Mouse (Mus musculus): ENCODE data around the gene Rgs1. TPM values are rescaled to one million over a fixed set of nuclear protein-coding genes. Genes with fewer than 3 reads are reported as not detected.
A peak's percentile ranks its signal among the peaks of the same experiment; 100 is the strongest.

Rgs1 gene
- polyA plus RNA-seq, 1 experiment from 2014 or later = not detected

GRCm38 (mm10) chr1:144204766-144205165 is 44.3 kb downstream of the Rgs1 start:
- no peak overlapping the region for H3K4me2 ChIP-seq (replicated peaks; ENCODE audit: low read depth, low read length)
- ATAC-seq (ENCODE audit: low FRiP score) (no peak), DNase-seq (ENCODE audit: low spot score) (no peak)
- H3K9ac ChIP-seq (ENCODE audit: low read depth, low read length) = no peak overlapping the region
- H3K9me3 ChIP-seq (ENCODE audit: control insufficient read depth, low read length) = no peaks in the 10 kb centered on the region
- H3K27ac ChIP-seq (ENCODE audit: low read depth, low read length) = no peak overlapping the region
- H3K27me3 ChIP-seq (ENCODE audit: control insufficient read depth, insufficient read depth, low read length) = no peaks in the 10 kb centered on the region
- no peaks in the 10 kb centered on the region for H3K4me1 ChIP-seq (replicated peaks; ENCODE audit: control insufficient read depth, insufficient read depth, low read length)
- WGBS = 94% methylated on average over 2 of the region's 2 CpGs
- no peak overlapping the region for H3K4me3 ChIP-seq (ENCODE audit: low read depth, low read length)
- H3K36me3 ChIP-seq (ENCODE audit: control insufficient read depth, insufficient read depth, low read length) = no peaks in the 10 kb centered on the region

- Histone ChIP-seq H3K9ac (ENCODE audit: low read depth, low read length) (no peak overlapping the region), H3K36me3 (ENCODE audit: control insufficient read depth, insufficient read depth, low read length) (no peaks in the 10 kb centered on the region), H3K4me2 (replicated peaks; ENCODE audit: low read depth, low read length) (no peak overlapping the region), H3K9me3 (ENCODE audit: control insufficient read depth, low read length) (no peaks in the 10 kb centered on the region), H3K27ac (ENCODE audit: low read depth, low read length) (no peak overlapping the region), H3K4me1 (replicated peaks; ENCODE audit: control insufficient read depth, insufficient read depth, low read length) (no peaks in the 10 kb centered on the region), H3K27me3 (ENCODE audit: control insufficient read depth, insufficient read depth, low read length) (no peaks in the 10 kb centered on the region), H3K4me3 (ENCODE audit: low read depth, low read length) (no peak overlapping the region)
- no peak for ATAC-seq (ENCODE audit: low FRiP score)
- DNase-seq (ENCODE audit: low spot score) = no peak
- 90% methylated on average over 4 of the region's 4 CpGs for WGBS
These were observed 46.1 kb downstream of the Rgs1 start for GRCm38 (mm10) chr1:144202939-144203338.

- no peak for DNase-seq (ENCODE audit: low spot score)
- Histone ChIP-seq H3K4me2 (replicated peaks; ENCODE audit: low read depth, low read length) (no peak overlapping the region), H3K36me3 (ENCODE audit: control insufficient read depth, insufficient read depth, low read length) (no peaks in the 10 kb centered on the region), H3K4me3 (ENCODE audit: low read depth, low read length) (no peak overlapping the region), H3K27ac (ENCODE audit: low read depth, low read length) (no peak overlapping the region), H3K9me3 (ENCODE audit: control insufficient read depth, low read length) (no peaks in the 10 kb centered on the region), H3K9ac (ENCODE audit: low read depth, low read length) (no peak overlapping the region), H3K27me3 (ENCODE audit: control insufficient read depth, insufficient read depth, low read length) (no peaks in the 10 kb centered on the region), H3K4me1 (replicated peaks; ENCODE audit: control insufficient read depth, insufficient read depth, low read length) (no peaks in the 10 kb centered on the region)
- WGBS = 83% methylated on average over 2 of the region's 2 CpGs
- no peak for ATAC-seq (ENCODE audit: low FRiP score)
These were observed 48.5 kb downstream of the Rgs1 start for GRCm38 (mm10) chr1:144200496-144200895.

- DNase-seq (ENCODE audit: low spot score) = no peak
- H3K27me3 ChIP-seq (ENCODE audit: control insufficient read depth, insufficient read depth, low read length) = no peaks in the 10 kb centered on the region
- no peak overlapping the region for H3K4me2 ChIP-seq (replicated peaks; ENCODE audit: low read depth, low read length)
- no peak overlapping the region for H3K4me3 ChIP-seq (ENCODE audit: low read depth, low read length)
- H3K9ac ChIP-seq (ENCODE audit: low read depth, low read length) = no peak overlapping the region
- no peak for ATAC-seq (ENCODE audit: low FRiP score)
- no peaks in the 10 kb centered on the region for H3K9me3 ChIP-seq (ENCODE audit: control insufficient read depth, low read length)
- no peak overlapping the region for H3K27ac ChIP-seq (ENCODE audit: low read depth, low read length)
- 84% methylated on average over 1 of the region's 1 CpGs for WGBS
- no peaks in the 10 kb centered on the region for H3K4me1 ChIP-seq (replicated peaks; ENCODE audit: control insufficient read depth, insufficient read depth, low read length)
- H3K36me3 ChIP-seq (ENCODE audit: control insufficient read depth, insufficient read depth, low read length) = no peaks in the 10 kb centered on the region
These were observed 49.5 kb downstream of the Rgs1 start for GRCm38 (mm10) chr1:144199538-144199937.

- H3K9me3 ChIP-seq (ENCODE audit: control insufficient read depth, low read length) = no peaks in the 10 kb centered on the region
- ATAC-seq (ENCODE audit: low FRiP score) (peak; percentile 54), DNase-seq (ENCODE audit: low spot score) (peak; percentile 72)
- H3K9ac ChIP-seq (ENCODE audit: low read depth, low read length) = no peak overlapping the region
- H3K36me3 ChIP-seq (ENCODE audit: control insufficient read depth, insufficient read depth, low read length) = no peaks in the 10 kb centered on the region
- no peaks in the 10 kb centered on the region for H3K27me3 ChIP-seq (ENCODE audit: control insufficient read depth, insufficient read depth, low read length)
- H3K4me2 ChIP-seq (replicated peaks; ENCODE audit: low read depth, low read length) = no peak overlapping the region
- no peak overlapping the region for H3K4me3 ChIP-seq (ENCODE audit: low read depth, low read length)
- no peak overlapping the region for H3K27ac ChIP-seq (ENCODE audit: low read depth, low read length)
- H3K4me1 ChIP-seq (replicated peaks; ENCODE audit: control insufficient read depth, insufficient read depth, low read length) = no peaks in the 10 kb centered on the region
- WGBS = 26% methylated on average over 3 of the region's 3 CpGs
These were observed 51.4 kb downstream of the Rgs1 start for GRCm38 (mm10) chr1:144197684-144198083.

Other genes with a start within 250 kb of the Rgs1 start
- 76.8 and 78.2 TPM in 2 replicates for gene Rgs2, start 245.1 kb downstream of the Rgs1 start, polyA plus RNA-seq (2014; fragmentation: Nextera tagmentation; extraction: Ambion mirVana)
- gene Rgs13, start 71.9 kb downstream of the Rgs1 start, polyA plus RNA-seq (2014; fragmentation: Nextera tagmentation; extraction: Ambion mirVana) = 1.4 and 2.5 TPM in 2 replicates

All from hindbrain, embryonic 11.5 days (tissue).